Mouse (Mus musculus) hindbrain, embryonic 12.5 days (tissue): ENCODE measurements around the gene Frat2. TPM values are rescaled to one million over a fixed set of nuclear protein-coding genes. Genes with fewer than 3 reads are reported as not detected.

Experiments used
- ATAC-seq: fragments of 200-750 bp; cut with Nextera tagmentation; 2 replicates; pipeline ENCODE4 v1.8.0; 2017; ENCODE audit warnings: moderate TSS enrichment; ENCODE audit not compliant: low FRiP score
- H3K27ac ChIP-seq: fragments of 300-500 bp; sonication (generic); 2 replicates; pipeline ENCODE4 v1.5.1; 2016; ENCODE audit warnings: mild to moderate bottlenecking
- H3K27me3 ChIP-seq: fragments of 300-500 bp; sonication (generic); 2 replicates; pipeline ENCODE4 v1.6.1; 2016; ENCODE audit warnings: mild to moderate bottlenecking
- H3K36me3 ChIP-seq: fragments of 300-500 bp; sonication (generic); 2 replicates; pipeline ENCODE4 v1.6.1; 2016; ENCODE audit warnings: mild to moderate bottlenecking
- H3K4me1 ChIP-seq: fragments of 300-500 bp; sonication (generic); 2 replicates; pipeline ENCODE4 v1.6.1; 2016
- H3K4me2 ChIP-seq: fragments of 300-500 bp; sonication (generic); replicated peaks from 2 replicates; pipeline ENCODE4 v1.6.1; 2016; ENCODE audit warnings: mild to moderate bottlenecking
- H3K4me3 ChIP-seq: fragments of 300-500 bp; sonication (generic); 2 replicates; pipeline ENCODE4 v1.5.1; 2016; ENCODE audit warnings: mild to moderate bottlenecking
- H3K9ac ChIP-seq: fragments of 300-500 bp; sonication (generic); 2 replicates; pipeline ENCODE4 v1.6.1; 2016; ENCODE audit warnings: mild to moderate bottlenecking, moderate library complexity
- H3K9me3 ChIP-seq: fragments of 300-500 bp; sonication (generic); replicated peaks from 2 replicates; pipeline ENCODE4 v1.6.1; 2016; ENCODE audit warnings: mild to moderate bottlenecking
- WGBS: fragments of 180-500 bp; shearing (Covaris S2); methylation state at CpG from one replicate; pipeline ENCODE4 v1.1.7; 2016; 5-methylcytosine and 5-hydroxymethylcytosine counted together
- polyA plus RNA-seq: library from polyadenylated mRNA; unstranded; fragments of >200 nt; fragmentation: Nextera tagmentation; extraction: Ambion mirVana; gene quantifications from 2 replicates; pipeline ENCODE4 v1.2.1, GENCODE M21; 2016

The Frat2 gene
- polyA plus RNA-seq, 1 experiment from 2014 or later: 14.5 TPM

GRCm38 (mm10) chr19:41830106-41831031, 17.6 kb downstream of the Frat2 start:
- ATAC-seq: peak; percentile 75
- under 1% methylated on average over 105 of the region's 112 CpGs for WGBS
- Histone ChIP-seq H3K9ac (peak overlapping the region; percentile 89), H3K4me2 (peak overlapping the region; percentile 98), H3K9me3 (no peaks in the 10 kb centered on the region), H3K4me1 (peaks cover 22% of the 10 kb centered on the region), H3K27me3 (peaks cover 21% of the 10 kb centered on the region), H3K27ac (peak overlapping the region; percentile 87), H3K4me3 (peak overlapping the region; percentile 88), H3K36me3 (no peaks in the 10 kb centered on the region)

- Histone ChIP-seq H3K4me1 (peaks cover 21% of the 10 kb centered on the region), H3K9me3 (no peaks in the 10 kb centered on the region), H3K27ac (peak within 1 kb of the TSS; percentile 87), H3K4me2 (peak within 1 kb of the TSS; percentile 98), H3K9ac (peak within 1 kb of the TSS; percentile 89), H3K4me3 (peak within 1 kb of the TSS; percentile 88), H3K27me3 (peaks cover 21% of the 10 kb centered on the region), H3K36me3 (no peaks in the 10 kb centered on the region)
- under 1% methylated on average over 39 of the region's 39 CpGs for WGBS
- peak; percentile 96 for ATAC-seq
Observed at GRCm38 (mm10) chr19:41829381-41830105, 18.4 kb downstream of the Frat2 start, which contains the start of gene Frat1. Gene Frat1 (plus strand): TSS chr19:41829970.

GRCm38 (mm10) chr19:41828941-41829340, 19.0 kb downstream of the Frat2 start:
- Histone ChIP-seq H3K27ac (peak overlapping the region; percentile 87), H3K9ac (0 out of 2 replicates have a peak overlapping the region, but pooled peaks have one; percentile 27)
- 70% methylated on average over 3 of the region's 3 CpGs for WGBS

GRCm38 (mm10) chr19:41826529-41826928, 21.4 kb downstream of the Frat2 start:
- Histone ChIP-seq H3K36me3 (no peaks in the 10 kb centered on the region), H3K27ac (no peak overlapping the region), H3K4me2 (no peak overlapping the region), H3K4me3 (no peak overlapping the region), H3K9ac (no peak overlapping the region), H3K4me1 (peaks cover 6% of the 10 kb centered on the region), H3K27me3 (peaks cover 1% of the 10 kb centered on the region), H3K9me3 (no peaks in the 10 kb centered on the region)
- no peak for ATAC-seq
- 92% methylated on average over 3 of the region's 3 CpGs for WGBS

More at GRCm38 (mm10) chr19:41828941-41829340, 19.0 kb downstream of the Frat2 start:
- H3K4me2 ChIP-seq: peak overlapping the region; percentile 98
- H3K36me3 ChIP-seq: no peaks in the 10 kb centered on the region
- ATAC-seq: no peak
- H3K27me3 ChIP-seq: peaks cover 21% of the 10 kb centered on the region
- H3K4me1 ChIP-seq: peaks cover 21% of the 10 kb centered on the region
- H3K4me3 ChIP-seq: peak overlapping the region; percentile 88
- no peaks in the 10 kb centered on the region for H3K9me3 ChIP-seq

- 0 out of 2 replicates have a peak, but pooled peaks cover 9% of the 10 kb centered on the region for H3K4me1 ChIP-seq
- H3K9ac ChIP-seq: no peak overlapping the region
- no peak overlapping the region for H3K27ac ChIP-seq
- no peak overlapping the region for H3K4me3 ChIP-seq
- H3K27me3 ChIP-seq: peaks cover 4% of the 10 kb centered on the region; the same call in 1 of the 2 replicates
- no peak for ATAC-seq
- H3K36me3 ChIP-seq: no peaks in the 10 kb centered on the region
- no peaks in the 10 kb centered on the region for H3K9me3 ChIP-seq
- 88% methylated on average over 5 of the region's 5 CpGs for WGBS
- H3K4me2 ChIP-seq: no peak overlapping the region
Observed at GRCm38 (mm10) chr19:41824950-41825349, 23.0 kb downstream of the Frat2 start.

GRCm38 (mm10) chr19:41822589-41822988, 25.3 kb downstream of the Frat2 start:
- Histone ChIP-seq H3K27ac (no peak overlapping the region), H3K9ac (no peak overlapping the region), H3K36me3 (no peaks in the 10 kb centered on the region), H3K4me3 (no peak overlapping the region), H3K4me2 (no peak overlapping the region), H3K4me1 (0 out of 2 replicates have a peak, but pooled peaks cover 7% of the 10 kb centered on the region), H3K9me3 (no peaks in the 10 kb centered on the region), H3K27me3 (peaks cover 4% of the 10 kb centered on the region; the same call in 1 of the 2 replicates)
- no peak for ATAC-seq
- WGBS: 93% methylated on average over 1 of the region's 1 CpGs

GRCm38 (mm10) chr19:41821436-41821835, 26.5 kb downstream of the Frat2 start:
- Histone ChIP-seq H3K4me2 (no peak overlapping the region), H3K27me3 (peaks cover 4% of the 10 kb centered on the region; the same call in 1 of the 2 replicates), H3K4me3 (no peak overlapping the region), H3K9me3 (no peaks in the 10 kb centered on the region), H3K36me3 (no peaks in the 10 kb centered on the region), H3K27ac (no peak overlapping the region), H3K4me1 (0 out of 2 replicates have a peak, but pooled peaks cover 7% of the 10 kb centered on the region), H3K9ac (no peak overlapping the region)
- WGBS: 8% methylated on average over 5 of the region's 5 CpGs
- ATAC-seq: no peak

GRCm38 (mm10) chr19:41818749-41819148, 29.2 kb downstream of the Frat2 start:
- Histone ChIP-seq H3K4me2 (no peak overlapping the region), H3K27me3 (peaks cover 4% of the 10 kb centered on the region; the same call in 1 of the 2 replicates), H3K4me3 (no peak overlapping the region), H3K9me3 (no peaks in the 10 kb centered on the region), H3K27ac (no peak overlapping the region), H3K9ac (no peak overlapping the region), H3K4me1 (0 out of 2 replicates have a peak, but pooled peaks cover 7% of the 10 kb centered on the region), H3K36me3 (no peaks in the 10 kb centered on the region)
- ATAC-seq: no peak
- 86% methylated on average over 4 of the region's 4 CpGs for WGBS

GRCm38 (mm10) chr19:41817325-41817724, 30.6 kb downstream of the Frat2 start:
- ATAC-seq: no peak
- Histone ChIP-seq H3K4me2 (no peak overlapping the region), H3K27me3 (peaks cover 4% of the 10 kb centered on the region; the same call in 1 of the 2 replicates), H3K4me1 (0 out of 2 replicates have a peak, but pooled peaks cover 7% of the 10 kb centered on the region), H3K27ac (peak overlapping the region; percentile 55; the same call in 1 of the 2 replicates), H3K9me3 (no peaks in the 10 kb centered on the region), H3K4me3 (no peak overlapping the region), H3K9ac (no peak overlapping the region), H3K36me3 (no peaks in the 10 kb centered on the region)
- WGBS: 58% methylated on average over 10 of the region's 10 CpGs

GRCm38 (mm10) chr19:41816915-41817314, 31.0 kb downstream of the Frat2 start:
- 66% methylated on average over 5 of the region's 5 CpGs for WGBS
- no peak overlapping the region for H3K4me2 ChIP-seq
- no peak overlapping the region for H3K4me3 ChIP-seq
- peak overlapping the region; percentile 55; the same call in 1 of the 2 replicates for H3K27ac ChIP-seq
- peaks cover 4% of the 10 kb centered on the region; the same call in 1 of the 2 replicates for H3K27me3 ChIP-seq
- ATAC-seq: no peak
- 0 out of 2 replicates have a peak, but pooled peaks cover 7% of the 10 kb centered on the region for H3K4me1 ChIP-seq
- H3K9ac ChIP-seq: no peak overlapping the region
- no peaks in the 10 kb centered on the region for H3K9me3 ChIP-seq
- no peaks in the 10 kb centered on the region for H3K36me3 ChIP-seq

GRCm38 (mm10) chr19:41816410-41816809, 31.5 kb downstream of the Frat2 start:
- H3K27me3 ChIP-seq: peaks cover 3% of the 10 kb centered on the region; the same call in 1 of the 2 replicates
- no peak overlapping the region for H3K4me2 ChIP-seq
- H3K9ac ChIP-seq: no peak overlapping the region
- no peak overlapping the region for H3K27ac ChIP-seq
- H3K9me3 ChIP-seq: no peaks in the 10 kb centered on the region
- ATAC-seq: no peak
- 69% methylated on average over 5 of the region's 5 CpGs for WGBS
- H3K4me1 ChIP-seq: 0 out of 2 replicates have a peak, but pooled peaks cover 5% of the 10 kb centered on the region
- no peaks in the 10 kb centered on the region for H3K36me3 ChIP-seq
- no peak overlapping the region for H3K4me3 ChIP-seq

- Histone ChIP-seq H3K9me3 (no peaks in the 10 kb centered on the region), H3K27me3 (no peaks in the 10 kb centered on the region), H3K4me1 (no peaks in the 10 kb centered on the region), H3K36me3 (no peaks in the 10 kb centered on the region), H3K4me3 (no peak overlapping the region), H3K4me2 (no peak overlapping the region), H3K9ac (no peak overlapping the region), H3K27ac (no peak overlapping the region)
- WGBS: 92% methylated on average over 4 of the region's 4 CpGs
- ATAC-seq: no peak
Observed at GRCm38 (mm10) chr19:41813374-41813773, 34.6 kb downstream of the Frat2 start.
